ENCODE assay signal across 9 mouse cellular contexts in genomic region chr15:59784556-59784929, GRCm38 (mm10).
DNase-seq lines count a peak whose midpoint lies in the region; ATAC-seq and TF ChIP-seq lines count a peak whose summit lies in the region.
"Had no signal": no experiment of that assay in that cellular context is flagged by ENCODE, and none has a peak within 500 bp of the region (broad histone marks: within the 10 kb centered on the region; RNA-seq: fewer than 3 reads in every experiment).

No protein-coding gene starts in this region.

- TF ChIP-seq POLR2A in kidney, adult 2 months (IDR thresholded peaks at IDR 0.05; ENCODE audit: low read depth, low read length): no peak
- no peak for TF ChIP-seq POLR2A in thymus, adult 2 months (IDR thresholded peaks at IDR 0.05; ENCODE audit: control insufficient read depth, extremely low read depth, insufficient read depth, low read length, poor library complexity)

- DNase-seq in kidney, adult 2 months: no peak
- peak; percentile 32 for DNase-seq in embryonic facial prominence, embryonic 11.5 days (ENCODE audit: low spot score)
- peak; percentile 23 for DNase-seq in neural tube, embryonic 10.5 days (ENCODE audit: extremely low spot score, low spot score)
- no peak for DNase-seq in urinary bladder, adult 2 months (ENCODE audit: low spot score)
- no peak for DNase-seq in layer of hippocampus, adult 2 months (ENCODE audit: low spot score in 2 of 2)
- DNase-seq in thymus, adult 2 months: no peak
- DNase-seq: cerebellum, postnatal 25 days had no signal

- H3K27me3 ChIP-seq in kidney, embryonic 14.5 days (ENCODE audit: control insufficient read depth, insufficient read depth, low read length): no peaks in the 10 kb centered on the region
- H3K27me3 ChIP-seq in kidney, adult 2 months (replicated peaks; ENCODE audit: control insufficient read depth, insufficient read depth, low read length): no peaks in the 10 kb centered on the region
- H3K27me3 ChIP-seq in embryonic facial prominence, embryonic 11.5 days (ENCODE audit: control insufficient read depth, insufficient read depth, low read length): no peaks in the 10 kb centered on the region
- H3K27me3 ChIP-seq in limb, embryonic 12.5 days: no peaks in the 10 kb centered on the region
- no peaks in the 10 kb centered on the region for H3K27me3 ChIP-seq in thymus, adult 2 months (ENCODE audit: control insufficient read depth, insufficient read depth, low read length)

- H3K4me2 ChIP-seq in kidney, embryonic 14.5 days (replicated peaks; ENCODE audit: low read depth, low read length): no peak overlapping the region; the same call in 1 of the 2 replicates
- H3K4me2 ChIP-seq in embryonic facial prominence, embryonic 11.5 days (ENCODE audit: low read depth, low read length): no peak overlapping the region
- 0 out of 2 replicates have a peak overlapping the region, but pooled peaks have one; percentile 47 for H3K4me2 ChIP-seq in limb, embryonic 12.5 days

- H3K36me3 ChIP-seq in kidney, embryonic 14.5 days (ENCODE audit: control insufficient read depth, insufficient read depth, low read length): no peaks in the 10 kb centered on the region
- no peaks in the 10 kb centered on the region for H3K36me3 ChIP-seq in kidney, adult 2 months (ENCODE audit: control insufficient read depth, insufficient read depth, low read length)
- no peaks in the 10 kb centered on the region for H3K36me3 ChIP-seq in embryonic facial prominence, embryonic 11.5 days (replicated peaks; ENCODE audit: control insufficient read depth, insufficient read depth, low read depth, low read length)
- no peaks in the 10 kb centered on the region for H3K36me3 ChIP-seq in limb, embryonic 12.5 days
- H3K36me3 ChIP-seq in thymus, adult 2 months (ENCODE audit: control insufficient read depth, insufficient read depth, low read length): no peaks in the 10 kb centered on the region

- no peak for ATAC-seq in kidney, embryonic 14.5 days (ENCODE audit: low FRiP score, low TSS enrichment)
- no peak for ATAC-seq in embryonic facial prominence, embryonic 11.5 days (replicated peaks; ENCODE audit: insufficient number of reproducible peaks, low FRiP score, low TSS enrichment, low read depth)
- ATAC-seq in limb, embryonic 12.5 days (ENCODE audit: insufficient number of reproducible peaks, insufficient read depth, low FRiP score, low TSS enrichment, low read depth): no peak

- no peaks in the 10 kb centered on the region for H3K9me3 ChIP-seq in kidney, embryonic 14.5 days (ENCODE audit: control insufficient read depth, low read length)
- H3K9me3 ChIP-seq in embryonic facial prominence, embryonic 11.5 days (replicated peaks; ENCODE audit: control insufficient read depth, low read length): no peaks in the 10 kb centered on the region
- H3K9me3 ChIP-seq in limb, embryonic 12.5 days: 0 out of 2 replicates have a peak, but pooled peaks cover 7% of the 10 kb centered on the region

- peaks cover 20% of the 10 kb centered on the region for H3K4me1 ChIP-seq in kidney, embryonic 14.5 days (ENCODE audit: control insufficient read depth, insufficient read depth, low read length)
- 0 out of 2 replicates have a peak, but pooled peaks cover 6% of the 10 kb centered on the region for H3K4me1 ChIP-seq in kidney, adult 2 months (ENCODE audit: control insufficient read depth, insufficient read depth, low read length)
- peaks cover 7% of the 10 kb centered on the region for H3K4me1 ChIP-seq in embryonic facial prominence, embryonic 11.5 days (ENCODE audit: control insufficient read depth, insufficient read depth, low read length)
- peaks cover 29% of the 10 kb centered on the region for H3K4me1 ChIP-seq in limb, embryonic 12.5 days (replicated peaks)
- no peaks in the 10 kb centered on the region for H3K4me1 ChIP-seq in thymus, adult 2 months (replicated peaks; ENCODE audit: control insufficient read depth, insufficient read depth, low read length)

- no peak overlapping the region for H3K27ac ChIP-seq in kidney, embryonic 14.5 days (ENCODE audit: low read depth, low read length)
- H3K27ac ChIP-seq in kidney, adult 2 months (ENCODE audit: insufficient read depth, low read depth, low read length): no peak overlapping the region
- no peak overlapping the region for H3K27ac ChIP-seq in embryonic facial prominence, embryonic 11.5 days (replicated peaks; ENCODE audit: low read depth, low read length)
- no peak overlapping the region for H3K27ac ChIP-seq in limb, embryonic 12.5 days
- no peak overlapping the region for H3K27ac ChIP-seq in layer of hippocampus, adult 2 months
- H3K27ac ChIP-seq in thymus, adult 2 months (ENCODE audit: control insufficient read depth, insufficient read depth, low read length): no peak overlapping the region

- 0 out of 2 replicates have a peak overlapping the region, but pooled peaks have one; percentile 18 for H3K9ac ChIP-seq in kidney, embryonic 14.5 days (ENCODE audit: low read depth, low read length)
- H3K9ac ChIP-seq in embryonic facial prominence, embryonic 11.5 days (replicated peaks; ENCODE audit: low read length): no peak overlapping the region
- no peak overlapping the region for H3K9ac ChIP-seq in limb, embryonic 12.5 days (replicated peaks)

- no peak overlapping the region for H3K4me3 ChIP-seq in kidney, embryonic 14.5 days (ENCODE audit: low read length)
- no peak overlapping the region for H3K4me3 ChIP-seq in kidney, adult 2 months (ENCODE audit: insufficient read depth, low read depth, low read length)
- no peak overlapping the region for H3K4me3 ChIP-seq in embryonic facial prominence, embryonic 11.5 days (ENCODE audit: low read depth, low read length)
- H3K4me3 ChIP-seq in limb, embryonic 12.5 days (replicated peaks): no peak overlapping the region
- no peak overlapping the region for H3K4me3 ChIP-seq in layer of hippocampus, adult 2 months
- no peak overlapping the region for H3K4me3 ChIP-seq in thymus, adult 2 months (ENCODE audit: control insufficient read depth, insufficient read depth, low read length)

- WGBS in kidney, embryonic 14.5 days: 43% methylated on average over 8 of the region's 8 CpGs
- WGBS in kidney, adult 2 months: 44% methylated on average over 8 of the region's 8 CpGs
- 18% methylated on average over 8 of the region's 8 CpGs for WGBS in embryonic facial prominence, embryonic 11.5 days
- WGBS in limb, embryonic 12.5 days: 33% methylated on average over 8 of the region's 8 CpGs
- WGBS in thymus, adult 2 months: 86% methylated on average over 8 of the region's 8 CpGs

- no peak for TF ChIP-seq CTCF in kidney, adult 2 months (conservative IDR thresholded peaks at IDR 0.05; ENCODE audit: insufficient read depth, insufficient read length, low read depth, low read length)
- TF ChIP-seq CTCF in layer of hippocampus, adult 2 months (conservative IDR thresholded peaks at IDR 0.05): no peak
- TF ChIP-seq CTCF in thymus, adult 2 months (IDR thresholded peaks at IDR 0.05; ENCODE audit: borderline replicate concordance, control insufficient read depth, extremely low read depth, insufficient read depth, low read length, poor library complexity): no peak

Comparison
In these comparisons a context has a peak if more than half of its experiments do, and no peak if none do; other contexts are left out.
1. DNase-seq: peak in embryonic facial prominence, embryonic 11.5 days (single experiment) and neural tube, embryonic 10.5 days (single experiment); none in kidney, adult 2 months (single experiment), urinary bladder, adult 2 months (single experiment), layer of hippocampus, adult 2 months (0 of 2) and thymus, adult 2 months (single experiment).